Mouse (Mus musculus): Measurements from ENCODE around the gene Bag6. TPM values are rescaled to one million over a fixed set of nuclear protein-coding genes. Genes with fewer than 3 reads are reported as not detected.

Gene Bag6
- polyA plus RNA-seq, 1 experiment: 145 TPM

DNA sequence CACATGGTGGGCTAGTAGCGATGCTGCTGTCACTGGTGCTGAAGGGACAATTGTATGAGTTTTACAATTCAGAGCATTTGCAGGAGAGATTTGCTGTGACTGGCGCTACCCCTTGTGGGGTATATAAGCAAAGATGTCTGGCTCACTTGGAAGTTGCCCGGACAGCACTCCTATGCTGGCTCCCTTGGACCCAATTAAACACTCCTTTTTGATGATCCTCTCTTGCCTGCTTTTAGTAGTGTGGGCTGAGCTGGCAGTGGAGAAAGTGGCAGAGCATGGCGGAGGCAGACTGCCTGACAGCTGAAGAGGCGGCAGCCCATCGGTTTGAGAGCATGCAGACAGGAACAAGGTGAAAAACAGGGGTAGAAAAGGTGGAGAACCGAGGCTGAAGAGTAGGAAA lies 32.8 kb downstream of the Bag6 start:
- WGBS: 90% methylated on average over 7 of the region's 7 CpGs

DNA sequence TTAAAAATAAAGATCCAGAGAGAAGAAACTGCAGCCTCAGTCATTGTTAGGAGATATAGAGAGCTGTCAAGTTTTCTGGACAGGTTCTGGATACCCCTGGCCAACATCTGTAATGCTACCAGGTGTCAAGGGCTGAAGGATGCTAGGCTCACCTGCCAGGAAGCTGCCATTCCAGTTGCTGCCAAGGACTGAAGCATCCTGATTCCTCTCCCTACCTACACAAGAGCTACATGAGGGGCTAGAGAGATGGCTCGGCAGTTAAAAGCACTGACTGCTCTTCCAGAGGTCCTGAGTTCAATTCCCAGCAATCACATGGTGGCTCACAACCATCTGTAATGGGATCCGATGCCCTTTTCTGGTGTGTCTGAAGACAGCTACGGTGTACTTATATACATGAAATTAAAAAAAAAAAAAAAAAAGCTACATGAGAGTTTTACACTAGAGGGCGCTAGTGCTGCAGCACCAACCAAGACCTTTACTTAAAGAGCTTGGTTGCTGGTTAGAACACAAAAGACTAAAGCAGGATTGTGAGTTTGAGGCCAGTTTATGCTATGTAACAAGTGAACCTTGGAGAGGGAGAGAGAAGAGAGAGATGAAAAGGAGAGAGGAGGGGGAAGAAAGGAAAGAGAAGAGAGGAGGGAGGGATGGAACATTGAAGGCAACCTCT lies 33.7 kb downstream of the Bag6 start:
- WGBS: 11% methylated on average over 4 of the region's 4 CpGs
- DNase-seq: peak; percentile 43
- Histone ChIP-seq H3K4me3 (ENCODE audit: insufficient read depth, low read depth, low read length) (no peak overlapping the region), H3K4me1 (ENCODE audit: control insufficient read depth, insufficient read depth, low read length) (peaks cover 7% of the 10 kb centered on the region; the same call in 1 of the 2 replicates), H3K27ac (ENCODE audit: insufficient read depth, low read depth, low read length) (no peak overlapping the region), H3K27me3 (replicated peaks; ENCODE audit: control insufficient read depth, insufficient read depth, low read length) (no peaks in the 10 kb centered on the region), H3K36me3 (ENCODE audit: control insufficient read depth, insufficient read depth, low read length) (no peaks in the 10 kb centered on the region)
- TF ChIP-seq POLR2A (IDR thresholded peaks at IDR 0.05; ENCODE audit: low read depth, low read length) (no peak), CTCF (conservative IDR thresholded peaks at IDR 0.05; ENCODE audit: insufficient read depth, insufficient read length, low read depth, low read length) (no peak)

More for the DNA sequence above, 32.8 kb downstream of the Bag6 start:
- Histone ChIP-seq H3K4me3 (ENCODE audit: insufficient read depth, low read depth, low read length) (no peak overlapping the region), H3K4me1 (ENCODE audit: control insufficient read depth, insufficient read depth, low read length) (peaks cover 9% of the 10 kb centered on the region), H3K36me3 (ENCODE audit: control insufficient read depth, insufficient read depth, low read length) (no peaks in the 10 kb centered on the region), H3K27me3 (replicated peaks; ENCODE audit: control insufficient read depth, insufficient read depth, low read length) (no peaks in the 10 kb centered on the region), H3K27ac (ENCODE audit: insufficient read depth, low read depth, low read length) (no peak overlapping the region)
- TF ChIP-seq CTCF (conservative IDR thresholded peaks at IDR 0.05; ENCODE audit: insufficient read depth, insufficient read length, low read depth, low read length) (no peak), POLR2A (IDR thresholded peaks at IDR 0.05; ENCODE audit: low read depth, low read length) (no peak)
- DNase-seq: no peak

DNA sequence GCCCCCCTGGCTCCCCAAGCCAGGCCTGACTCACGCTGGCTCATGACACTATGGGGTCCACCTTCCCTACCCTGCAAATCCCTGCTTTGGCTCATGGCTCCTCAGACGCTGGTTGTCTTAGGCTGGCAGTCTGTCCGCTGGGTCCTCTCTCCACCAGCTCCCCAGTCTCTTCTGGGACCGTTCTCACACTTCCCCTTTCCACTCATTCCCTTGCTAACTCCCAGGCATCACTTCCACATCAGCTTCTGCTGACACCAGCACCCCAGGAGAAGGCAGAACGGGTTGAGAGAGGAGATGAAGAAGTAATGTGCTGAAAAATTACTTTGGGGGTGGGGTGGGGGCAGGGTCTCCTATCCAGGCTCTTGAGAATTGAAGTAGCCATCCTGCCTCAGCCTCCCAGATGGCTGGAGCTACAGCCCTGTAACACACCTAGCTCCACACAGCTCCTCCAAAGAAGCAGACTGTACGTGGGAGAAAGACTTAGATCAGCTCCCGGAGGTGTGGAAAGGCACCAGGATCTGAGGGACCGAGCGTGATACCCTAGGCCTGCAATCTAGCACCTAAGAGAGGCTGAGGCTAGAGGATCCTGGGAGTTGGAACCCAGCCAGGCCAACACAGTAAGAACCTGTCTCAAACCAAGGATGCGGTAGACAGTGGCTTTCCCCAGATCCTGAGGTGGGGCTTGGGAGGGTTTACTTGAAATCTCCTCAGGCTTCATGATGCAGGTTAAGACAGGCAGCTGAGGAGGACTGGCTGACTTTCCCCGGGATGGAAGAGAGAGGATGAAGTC lies 37.7 kb downstream of the Bag6 start:
- Histone ChIP-seq H3K27ac (ENCODE audit: insufficient read depth, low read depth, low read length) (0 out of 2 replicates have a peak overlapping the region, but pooled peaks have one; percentile 4), H3K36me3 (ENCODE audit: control insufficient read depth, insufficient read depth, low read length) (no peaks in the 10 kb centered on the region)

DNA sequence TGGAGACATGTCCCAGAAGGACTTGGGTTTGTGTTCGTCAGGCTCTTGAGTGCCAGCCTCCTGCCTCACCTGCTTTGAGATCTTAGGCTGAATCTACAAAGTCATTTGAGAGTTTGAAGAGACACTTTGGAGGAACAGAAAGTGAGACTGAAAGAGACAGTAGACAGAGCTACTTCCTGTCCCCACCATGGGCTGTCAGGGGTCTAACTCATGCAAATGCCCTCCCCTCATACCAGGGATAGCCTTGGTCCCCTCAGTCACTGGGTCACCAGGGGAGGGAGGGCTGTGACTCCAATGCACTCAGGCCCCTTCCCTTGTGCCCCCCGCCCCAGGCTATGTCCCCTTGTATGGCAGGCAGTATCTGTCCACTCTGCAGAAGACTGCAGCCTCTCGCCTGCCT lies 38.4 kb downstream of the Bag6 start:
- peak overlapping the region; percentile 56 for H3K27ac ChIP-seq (ENCODE audit: insufficient read depth, low read depth, low read length)
- WGBS: 89% methylated on average over 3 of the region's 3 CpGs
- no peaks in the 10 kb centered on the region for H3K36me3 ChIP-seq (ENCODE audit: control insufficient read depth, insufficient read depth, low read length)
- H3K27me3 ChIP-seq (replicated peaks; ENCODE audit: control insufficient read depth, insufficient read depth, low read length): no peaks in the 10 kb centered on the region
- DNase-seq: no peak
- TF ChIP-seq CTCF (conservative IDR thresholded peaks at IDR 0.05; ENCODE audit: insufficient read depth, insufficient read length, low read depth, low read length): no peak
- TF ChIP-seq POLR2A (IDR thresholded peaks at IDR 0.05; ENCODE audit: low read depth, low read length): no peak
- no peak overlapping the region for H3K4me3 ChIP-seq (ENCODE audit: insufficient read depth, low read depth, low read length)
- H3K4me1 ChIP-seq (ENCODE audit: control insufficient read depth, insufficient read depth, low read length): 0 out of 2 replicates have a peak, but pooled peaks cover 5% of the 10 kb centered on the region

More for the DNA sequence above, 37.7 kb downstream of the Bag6 start:
- TF ChIP-seq POLR2A (IDR thresholded peaks at IDR 0.05; ENCODE audit: low read depth, low read length) (no peak), CTCF (conservative IDR thresholded peaks at IDR 0.05; ENCODE audit: insufficient read depth, insufficient read length, low read depth, low read length) (no peak)
- Histone ChIP-seq H3K4me1 (ENCODE audit: control insufficient read depth, insufficient read depth, low read length) (0 out of 2 replicates have a peak, but pooled peaks cover 5% of the 10 kb centered on the region), H3K27me3 (replicated peaks; ENCODE audit: control insufficient read depth, insufficient read depth, low read length) (no peaks in the 10 kb centered on the region), H3K4me3 (ENCODE audit: insufficient read depth, low read depth, low read length) (no peak overlapping the region)
- peak; percentile 24 for DNase-seq
- 78% methylated on average over 11 of the region's 11 CpGs for WGBS

DNA sequence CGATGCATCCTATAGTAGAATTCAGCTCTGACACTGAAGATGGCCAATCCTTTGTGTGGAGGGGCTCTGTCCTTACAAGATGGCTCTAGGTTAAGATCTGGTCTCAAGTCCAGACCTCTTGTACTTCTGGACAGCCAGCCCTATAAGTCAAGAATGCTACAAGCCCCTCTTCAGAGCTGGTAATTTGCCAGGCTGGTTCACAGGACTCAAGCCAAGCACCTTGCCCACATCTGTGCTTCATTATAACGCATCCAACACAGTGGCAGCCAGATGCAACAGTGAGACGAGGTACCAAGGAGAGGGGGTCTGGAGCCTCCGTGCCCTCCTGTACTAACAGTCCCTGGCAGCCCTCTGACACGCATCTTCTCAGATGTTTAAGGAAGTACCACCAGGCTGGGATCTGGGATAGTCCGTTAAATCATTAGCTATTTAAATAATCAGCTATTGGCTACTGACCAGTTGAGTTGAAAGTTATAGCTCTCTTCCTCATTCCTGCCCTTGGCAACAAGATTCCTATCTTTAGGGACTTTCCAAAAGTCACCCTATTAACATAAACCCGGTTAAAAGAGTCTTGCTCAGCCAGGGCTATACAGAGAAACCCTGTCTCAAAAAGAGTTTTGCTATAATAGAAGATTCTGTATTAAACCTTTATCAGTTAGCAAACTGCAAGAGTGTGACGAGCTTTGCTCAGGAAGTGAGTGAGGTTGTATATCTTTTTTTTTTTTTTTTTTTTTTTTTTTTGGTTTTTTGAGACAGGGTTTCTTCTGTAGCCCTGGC lies 39.4 kb downstream of the Bag6 start:
- no peak for TF ChIP-seq CTCF (conservative IDR thresholded peaks at IDR 0.05; ENCODE audit: insufficient read depth, insufficient read length, low read depth, low read length)
- no peak for TF ChIP-seq POLR2A (IDR thresholded peaks at IDR 0.05; ENCODE audit: low read depth, low read length)
- Histone ChIP-seq H3K27me3 (replicated peaks; ENCODE audit: control insufficient read depth, insufficient read depth, low read length) (no peaks in the 10 kb centered on the region), H3K4me3 (ENCODE audit: insufficient read depth, low read depth, low read length) (no peak overlapping the region), H3K4me1 (ENCODE audit: control insufficient read depth, insufficient read depth, low read length) (0 out of 2 replicates have a peak, but pooled peaks cover 5% of the 10 kb centered on the region), H3K27ac (ENCODE audit: insufficient read depth, low read depth, low read length) (peak overlapping the region; percentile 88), H3K36me3 (ENCODE audit: control insufficient read depth, insufficient read depth, low read length) (no peaks in the 10 kb centered on the region)
- WGBS: 49% methylated on average over 8 of the region's 8 CpGs
- peak; percentile 41 for DNase-seq

DNA sequence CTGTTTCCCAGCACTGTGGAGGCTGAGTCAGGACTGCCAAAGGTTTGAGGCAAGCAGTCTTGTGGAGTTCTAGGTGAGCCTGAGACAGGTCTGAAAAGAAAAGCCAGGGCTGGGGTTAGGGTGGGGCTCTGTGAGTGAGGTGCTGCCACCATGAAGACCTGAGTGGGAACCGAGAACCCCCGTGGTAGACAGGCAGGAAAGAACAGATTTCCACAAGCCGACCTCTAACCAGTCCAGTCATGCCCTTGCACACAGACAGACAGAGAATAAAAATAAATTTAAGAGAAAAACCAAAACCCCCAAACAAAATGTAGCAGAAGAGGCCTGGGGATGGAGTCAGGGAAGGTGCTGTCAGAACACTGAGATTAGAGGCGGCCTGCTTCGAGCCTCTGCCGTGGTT lies 40.4 kb downstream of the Bag6 start:
- Histone ChIP-seq H3K27me3 (replicated peaks; ENCODE audit: control insufficient read depth, insufficient read depth, low read length) (no peaks in the 10 kb centered on the region), H3K27ac (ENCODE audit: insufficient read depth, low read depth, low read length) (no peak overlapping the region), H3K36me3 (ENCODE audit: control insufficient read depth, insufficient read depth, low read length) (no peaks in the 10 kb centered on the region), H3K4me1 (ENCODE audit: control insufficient read depth, insufficient read depth, low read length) (0 out of 2 replicates have a peak, but pooled peaks cover 5% of the 10 kb centered on the region), H3K4me3 (ENCODE audit: insufficient read depth, low read depth, low read length) (no peak overlapping the region)
- TF ChIP-seq CTCF (conservative IDR thresholded peaks at IDR 0.05; ENCODE audit: insufficient read depth, insufficient read length, low read depth, low read length) (no peak), POLR2A (IDR thresholded peaks at IDR 0.05; ENCODE audit: low read depth, low read length) (no peak)
- 61% methylated on average over 6 of the region's 6 CpGs for WGBS
- DNase-seq: no peak

All from kidney, adult 2 months (tissue).